Mouse (Mus musculus): ENCODE measurements around the gene Arhgef26. TPM values are rescaled to one million over a fixed set of nuclear protein-coding genes. Genes with fewer than 3 reads are reported as not detected.

Gene Arhgef26
- polyA plus RNA-seq, 1 experiment, result 2.5 TPM

DNA sequence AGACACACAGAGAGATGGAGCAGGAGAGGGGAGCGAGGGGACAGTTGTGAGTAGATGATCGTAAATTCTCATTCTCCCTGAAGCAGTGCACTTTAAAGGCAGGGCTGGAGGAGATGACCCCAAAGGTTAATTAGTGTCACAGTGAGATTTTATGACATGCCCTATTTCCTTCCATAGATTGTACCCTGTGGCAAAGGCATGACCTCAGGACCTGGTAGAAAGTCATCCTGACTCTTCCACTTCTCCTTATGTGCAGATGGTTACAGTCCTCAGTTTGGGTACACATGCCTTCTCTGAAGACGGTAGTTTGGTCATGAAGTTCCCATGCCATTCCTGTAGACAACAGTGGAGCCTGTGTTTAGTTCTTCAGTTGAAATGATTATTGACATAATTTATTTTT lies 42.3 kb downstream of the Arhgef26 start:
- no peak for DNase-seq (ENCODE audit: low read depth)

DNA sequence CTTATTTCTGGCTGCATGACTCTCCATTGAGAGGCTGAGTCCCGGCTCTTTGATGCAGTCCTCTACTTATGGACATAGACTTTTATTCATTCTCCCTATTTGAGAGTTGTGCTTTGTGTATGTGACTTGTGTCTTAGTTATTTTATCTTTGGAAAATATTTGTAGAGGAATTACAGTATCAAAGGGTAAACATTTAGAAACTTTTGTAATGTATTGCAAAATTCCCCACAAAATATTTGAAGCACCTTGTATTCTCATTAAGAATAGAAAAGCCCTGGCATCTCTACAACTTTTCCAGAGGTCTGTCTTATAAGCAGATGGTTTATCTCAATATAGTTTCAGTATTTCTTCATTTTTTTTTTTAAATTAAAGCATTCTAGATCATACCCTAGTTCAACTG lies 44.7 kb downstream of the Arhgef26 start:
- no peak for DNase-seq (ENCODE audit: low read depth)

DNA sequence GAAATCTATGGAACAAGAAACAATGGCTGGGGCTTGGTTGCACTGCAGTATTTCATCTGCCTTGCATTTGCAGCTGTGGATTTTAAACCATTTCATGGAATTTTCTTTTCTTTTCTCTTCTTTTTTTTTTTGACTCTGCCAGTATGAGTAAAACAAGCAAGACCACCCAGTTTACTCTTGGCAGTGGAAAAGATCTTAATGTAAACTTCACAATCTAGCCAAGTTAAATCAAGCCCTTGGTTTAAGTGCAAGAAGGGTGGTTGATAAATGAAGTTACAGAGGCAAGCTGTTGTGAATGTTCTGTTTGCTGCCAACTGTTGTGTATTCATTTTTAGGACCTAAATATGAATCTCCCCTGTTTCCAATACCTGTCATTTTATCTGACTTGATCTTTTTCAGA lies 54.5 kb downstream of the Arhgef26 start:
- no peak for DNase-seq (ENCODE audit: low read depth)

DNA sequence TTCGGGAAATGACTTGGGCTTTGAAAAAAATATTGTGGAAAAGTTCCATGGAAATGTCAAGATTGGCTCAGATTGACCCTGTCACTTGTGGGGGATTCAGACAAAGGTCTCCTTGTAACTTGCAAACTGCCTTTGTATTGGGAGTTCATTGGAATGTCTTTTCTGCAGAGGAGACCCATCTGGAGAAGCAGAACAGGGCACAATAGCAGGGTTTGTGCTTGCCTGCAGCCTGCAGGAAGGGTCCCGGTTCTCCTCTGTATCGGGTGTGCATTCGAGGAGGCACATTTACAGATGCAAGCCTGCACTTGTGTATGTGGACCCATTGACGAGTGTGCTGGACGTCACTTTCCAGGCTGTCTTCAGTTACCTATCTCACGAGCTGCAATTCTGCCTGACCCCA lies 56.1 kb downstream of the Arhgef26 start:
- no peak for DNase-seq (ENCODE audit: low read depth)

DNA sequence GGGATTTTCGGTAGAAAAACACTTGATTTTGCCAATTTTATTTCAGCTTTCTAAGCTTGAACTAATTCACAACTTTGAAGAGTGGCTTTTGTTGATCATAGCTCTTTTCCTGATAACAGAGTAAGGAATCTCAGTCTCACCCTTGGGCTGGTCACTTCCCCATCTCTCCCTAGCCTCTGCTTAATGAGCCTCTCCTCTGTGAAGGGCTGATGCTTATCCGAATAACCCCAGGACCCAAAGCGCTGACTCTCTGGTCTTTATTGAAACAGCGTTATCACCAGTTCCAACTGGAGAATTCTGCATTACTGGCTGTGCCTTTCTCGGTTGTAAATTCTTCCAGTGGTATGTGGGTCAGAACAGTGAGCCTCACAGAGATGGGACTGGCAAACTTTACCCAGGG lies 57.2 kb downstream of the Arhgef26 start:
- no peak for DNase-seq (ENCODE audit: low read depth)

DNA sequence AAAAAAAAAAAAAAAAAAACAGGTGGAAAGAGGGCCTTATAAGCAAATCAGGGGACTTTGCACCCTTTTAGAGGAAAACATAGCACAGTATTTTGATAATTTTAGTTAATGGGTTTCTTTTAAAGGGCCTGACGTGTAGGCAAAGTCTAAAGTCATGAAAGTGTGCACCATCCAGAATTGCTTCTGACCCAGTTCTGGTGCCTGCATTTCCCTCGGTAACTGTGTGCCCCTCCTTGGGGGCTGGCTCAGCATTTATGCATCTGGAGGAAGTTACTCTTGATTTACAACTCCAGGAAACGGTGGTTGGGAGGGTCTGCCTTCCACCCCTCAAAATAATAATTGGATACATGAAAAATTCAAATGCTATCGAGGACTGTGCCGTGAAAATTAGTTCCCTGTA lies 58.0 kb downstream of the Arhgef26 start:
- DNase-seq (ENCODE audit: low read depth), result no peak

DNA sequence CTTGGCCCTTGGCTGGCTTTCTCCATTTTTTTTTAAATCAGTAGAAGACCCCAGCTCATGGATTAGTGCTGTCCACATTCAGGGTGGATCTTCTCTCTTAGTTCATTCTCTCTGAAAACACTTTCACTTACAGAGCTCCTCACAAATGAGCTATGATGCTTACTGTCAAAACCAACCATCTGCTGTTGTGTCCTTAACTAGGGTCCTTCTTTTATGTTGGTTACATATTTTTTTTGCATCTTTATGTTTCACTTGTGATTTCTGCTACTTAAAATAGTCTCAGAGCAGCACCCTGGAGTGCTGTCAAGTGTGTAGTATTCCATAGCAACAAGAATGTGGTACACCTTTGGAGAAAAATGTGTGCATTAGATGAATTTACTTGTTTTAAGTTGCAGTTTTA lies 60.0 kb downstream of the Arhgef26 start:
- DNase-seq (ENCODE audit: low read depth), result no peak

DNA sequence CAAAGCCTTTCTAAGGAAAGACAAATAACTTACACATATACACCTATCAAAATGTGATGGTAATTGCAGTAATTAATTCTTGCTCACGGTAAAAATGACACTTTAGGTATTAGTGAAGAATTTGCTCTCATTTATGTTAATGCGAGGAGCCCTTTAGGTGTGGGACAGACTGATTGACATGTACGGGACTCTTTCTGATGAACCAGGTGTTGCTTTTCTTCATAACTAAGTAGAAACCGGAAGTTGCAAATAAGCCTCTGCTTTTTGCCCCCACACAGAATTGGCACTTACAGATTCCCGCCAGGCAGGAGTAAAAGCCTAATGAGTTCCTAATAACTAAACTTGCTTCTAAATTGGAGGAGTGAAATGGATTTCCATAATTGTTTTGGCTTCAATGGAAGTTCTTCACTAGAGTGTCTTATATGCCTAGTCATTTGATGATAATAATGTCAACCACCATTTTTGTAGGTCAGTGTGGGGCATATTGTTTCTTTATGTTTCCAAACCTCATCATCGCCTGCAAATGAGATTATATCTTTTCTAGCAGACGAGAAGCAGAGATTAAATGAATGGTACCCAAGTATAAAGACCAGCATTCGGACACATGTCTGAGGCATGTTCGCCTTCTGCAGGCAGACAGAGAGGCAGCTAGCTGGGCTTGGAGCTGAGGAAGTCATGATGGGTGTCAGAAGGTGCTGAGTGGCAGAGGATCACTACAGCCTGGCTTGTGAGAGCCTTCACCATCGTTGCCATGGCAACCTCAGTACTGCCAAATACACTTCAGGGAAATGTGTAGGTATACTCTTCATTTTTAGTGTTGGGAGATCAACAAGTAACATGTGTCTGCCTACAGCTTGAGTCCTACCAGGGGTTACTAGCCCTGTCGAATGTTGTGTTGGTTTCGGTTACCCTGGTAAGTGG lies 61.9 kb downstream of the Arhgef26 start:
- DNase-seq (ENCODE audit: low read depth), result no peak

DNA sequence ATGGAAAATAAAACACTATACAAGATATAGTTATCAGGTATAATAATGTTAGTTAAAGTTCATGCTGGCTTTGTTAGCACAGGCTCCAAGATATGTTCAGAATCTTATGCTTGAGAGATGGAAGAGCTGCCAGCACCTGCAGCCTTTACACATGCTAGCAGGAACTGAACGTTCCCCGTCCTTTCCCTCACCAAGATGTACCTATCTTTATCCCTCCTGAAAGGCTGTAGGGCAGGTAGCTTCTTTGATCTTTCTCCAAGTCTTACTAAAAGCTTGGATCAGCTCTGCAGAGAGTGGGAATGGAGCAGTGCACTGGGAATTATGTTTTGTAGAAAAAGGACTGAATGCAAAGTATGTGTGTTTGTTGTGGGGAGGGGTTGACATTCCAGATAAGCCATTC lies 64.3 kb downstream of the Arhgef26 start:
- peak; percentile 59 for DNase-seq (ENCODE audit: low read depth)

DNA sequence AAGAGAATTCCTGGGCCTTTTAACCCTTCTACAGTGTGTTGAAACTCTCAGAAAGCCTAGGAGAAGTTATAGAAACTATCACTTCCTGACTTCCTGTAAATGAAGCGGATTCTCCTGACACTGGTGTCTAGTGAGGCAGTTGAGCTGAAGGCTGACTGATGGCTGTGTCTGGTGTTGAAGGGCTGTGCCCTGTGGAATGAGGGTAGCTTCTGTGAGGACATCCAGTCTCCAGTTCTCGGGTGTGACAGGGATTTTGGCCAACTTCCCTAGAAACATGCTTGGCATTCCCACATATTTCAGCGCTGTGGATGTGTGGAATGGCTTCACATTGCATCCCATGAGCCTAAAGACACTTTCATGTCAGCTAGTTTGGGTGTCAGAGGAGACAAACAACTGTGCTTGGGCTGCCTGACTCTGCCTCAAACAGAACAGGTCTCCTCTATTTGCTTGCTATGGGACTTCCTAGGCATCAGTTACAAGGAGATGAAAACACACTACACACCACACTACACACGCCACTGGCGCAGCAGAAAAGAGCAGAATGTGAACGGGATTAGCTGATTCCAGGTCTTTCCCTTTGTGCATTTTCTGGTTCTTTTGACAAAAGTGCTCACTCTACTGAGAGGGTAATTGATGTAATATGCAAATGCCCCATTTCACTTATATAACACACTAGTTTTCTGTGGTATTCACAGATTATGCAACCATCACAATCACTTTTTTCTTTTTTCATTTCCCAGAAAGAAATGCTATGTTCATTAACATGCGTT lies 66.5 kb downstream of the Arhgef26 start:
- no peak for DNase-seq (ENCODE audit: low read depth)

DNA sequence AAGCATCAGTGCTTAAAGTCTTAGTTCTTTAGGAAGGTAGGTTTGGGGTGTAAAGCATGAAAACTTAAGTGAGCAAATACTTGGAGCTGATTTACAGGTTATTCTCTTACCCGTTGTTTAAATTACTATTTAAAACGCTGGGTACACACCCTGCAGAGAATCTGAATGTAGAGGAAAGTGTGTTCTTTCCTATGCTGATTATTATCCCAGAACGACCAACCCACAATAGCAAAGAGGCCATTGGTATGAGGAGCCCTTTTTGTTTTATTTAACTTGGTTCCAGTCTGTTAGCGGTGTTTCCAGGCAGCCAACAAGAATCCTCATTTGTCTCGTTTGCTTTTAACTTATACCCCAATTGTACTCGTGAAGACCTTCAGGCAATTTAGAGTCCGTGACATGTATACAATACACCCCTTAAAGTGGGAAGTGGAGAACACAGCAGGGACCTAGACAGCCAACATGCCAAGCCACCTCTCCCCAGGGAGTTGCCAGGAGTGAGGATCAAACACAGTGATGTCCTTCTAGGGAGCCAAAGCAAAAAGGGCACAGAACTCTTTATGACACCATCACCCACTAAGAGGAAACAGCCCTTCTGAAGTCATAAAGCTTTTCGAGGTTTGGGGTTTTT lies 71.5 kb downstream of the Arhgef26 start:
- DNase-seq (ENCODE audit: low read depth), result no peak

DNA sequence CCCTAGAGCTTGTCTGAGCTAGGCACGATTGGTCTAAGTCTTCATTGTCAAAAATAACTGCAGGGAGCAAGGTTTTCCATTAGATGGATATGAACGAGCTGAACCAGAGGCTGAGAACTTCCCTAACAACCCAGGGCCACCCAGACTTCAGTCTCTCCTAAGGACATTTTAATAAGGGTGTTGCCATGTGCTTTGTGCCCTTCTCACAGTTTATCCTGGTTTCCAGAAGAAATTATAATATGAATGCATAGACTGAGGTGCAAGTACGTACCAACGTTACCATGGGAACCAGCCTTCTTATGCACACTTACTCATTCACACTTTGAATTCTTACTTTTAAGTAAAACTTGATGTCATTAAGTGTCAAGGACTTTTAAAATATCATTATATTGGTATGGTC lies 72.3 kb downstream of the Arhgef26 start:
- DNase-seq (ENCODE audit: low read depth), result no peak

DNA sequence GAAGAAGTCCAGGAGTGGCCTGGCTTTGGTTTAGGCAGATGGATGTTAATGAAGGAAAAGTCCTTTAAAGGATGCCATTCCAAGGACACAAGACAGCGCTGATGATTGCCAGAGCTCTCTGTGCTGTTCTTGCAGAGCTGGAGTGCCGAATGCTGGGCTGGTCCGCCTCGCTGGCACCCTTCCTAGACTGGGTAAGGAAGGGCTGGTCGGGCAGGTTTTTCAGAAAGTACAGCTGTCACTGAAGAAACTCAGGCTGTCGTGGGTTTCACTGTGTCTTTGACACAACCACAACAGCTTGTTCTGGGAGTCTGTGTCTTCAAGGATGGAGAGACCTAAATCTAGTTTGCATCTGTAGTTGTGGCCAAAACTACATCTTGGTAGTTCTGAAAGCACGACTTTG lies 74.6 kb downstream of the Arhgef26 start:
- peak; percentile 41 for DNase-seq (ENCODE audit: low read depth)

DNA sequence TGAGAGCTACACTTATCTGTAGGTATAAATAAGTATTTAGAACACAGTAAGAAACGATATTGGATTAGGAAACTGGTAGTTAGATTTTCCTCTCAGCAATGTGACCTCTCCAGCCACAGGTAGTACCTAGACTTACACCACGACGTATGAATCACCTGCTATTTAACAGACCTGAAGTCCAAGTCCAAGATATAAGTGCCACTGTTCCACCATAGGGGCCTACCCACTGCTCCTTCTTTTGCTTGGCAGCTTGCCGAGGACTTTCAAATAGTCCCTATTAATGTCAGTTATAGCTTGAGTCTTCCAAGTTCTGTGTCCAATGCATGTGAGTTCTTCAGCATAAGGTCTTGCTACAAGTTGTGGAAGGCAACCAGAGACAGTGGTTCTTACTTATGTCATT lies 76.8 kb downstream of the Arhgef26 start:
- DNase-seq (ENCODE audit: low read depth), result no peak

DNA sequence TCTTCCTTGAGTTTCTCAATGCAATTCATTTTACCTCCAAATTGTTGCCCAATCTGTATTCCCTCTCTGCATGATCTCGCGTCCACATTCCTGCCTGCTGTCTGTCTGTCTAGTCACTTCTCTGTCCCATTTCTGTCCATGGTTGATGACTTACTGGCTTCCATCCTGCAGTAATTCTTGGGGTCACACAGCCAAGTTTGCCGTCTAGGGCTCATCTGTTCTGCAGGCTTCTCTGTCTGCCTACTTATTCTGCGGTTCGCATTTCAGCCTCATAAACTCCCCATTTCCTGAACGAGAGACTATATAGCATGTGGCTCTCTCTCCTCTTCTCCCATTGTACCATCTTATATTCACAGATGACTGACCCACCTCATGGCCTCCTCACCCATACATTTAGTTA lies 79.3 kb downstream of the Arhgef26 start:
- no peak for DNase-seq (ENCODE audit: low read depth)

DNA sequence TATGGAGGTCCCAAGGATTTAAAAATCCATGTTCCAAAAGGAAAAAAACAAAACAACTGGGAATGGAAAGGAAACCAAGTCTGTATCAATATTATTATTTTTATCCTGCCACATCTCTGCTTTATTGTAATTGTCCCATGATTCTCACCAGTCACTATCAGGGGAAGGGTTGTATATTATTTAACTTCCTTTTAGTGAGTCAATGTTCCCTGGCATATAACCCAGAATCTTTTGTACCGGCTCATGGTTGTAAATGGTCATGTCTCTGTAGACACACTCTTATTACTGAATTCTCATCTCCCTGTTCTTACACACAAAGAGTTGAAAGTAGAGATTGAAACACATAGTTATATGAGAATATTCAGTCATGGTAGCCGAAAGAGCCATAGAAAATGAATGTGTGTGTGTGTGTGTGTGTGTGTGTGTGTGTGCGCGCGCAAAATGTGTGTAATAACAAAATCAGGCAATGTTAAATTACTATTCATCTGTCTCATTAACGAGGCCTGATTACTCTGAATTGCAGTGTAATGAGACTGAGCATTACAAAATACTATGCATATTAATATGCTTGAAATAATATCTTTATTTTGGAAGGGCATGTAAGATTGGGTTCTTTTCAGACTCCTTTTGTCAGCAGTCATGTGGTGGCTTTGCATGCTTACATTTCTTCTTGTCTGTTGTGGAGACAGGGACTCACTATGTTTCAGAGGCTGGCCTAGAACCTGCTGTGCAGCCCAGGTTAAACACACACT lies 80.4 kb downstream of the Arhgef26 start:
- no peak for DNase-seq (ENCODE audit: low read depth)

DNA sequence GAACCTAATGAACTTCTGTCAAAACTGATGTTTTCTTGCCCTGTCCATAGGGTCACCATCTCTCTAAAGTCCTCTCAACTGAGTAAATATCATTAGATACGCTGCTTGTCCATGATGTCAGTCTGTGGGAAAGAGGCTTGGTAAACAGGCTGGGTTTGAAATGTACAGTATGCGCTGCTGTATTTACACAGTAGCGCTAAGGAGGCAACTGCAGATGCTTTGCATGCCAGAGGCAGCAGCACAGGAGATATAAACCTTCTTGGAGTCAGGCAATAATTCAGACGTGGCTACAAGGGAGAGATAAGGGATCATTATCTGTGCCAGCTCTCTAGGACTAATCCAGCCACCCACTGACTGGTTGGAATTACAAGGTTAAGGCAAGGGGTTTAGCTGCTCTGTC lies 95.5 kb downstream of the Arhgef26 start:
- DNase-seq (ENCODE audit: low read depth), result no peak

DNA sequence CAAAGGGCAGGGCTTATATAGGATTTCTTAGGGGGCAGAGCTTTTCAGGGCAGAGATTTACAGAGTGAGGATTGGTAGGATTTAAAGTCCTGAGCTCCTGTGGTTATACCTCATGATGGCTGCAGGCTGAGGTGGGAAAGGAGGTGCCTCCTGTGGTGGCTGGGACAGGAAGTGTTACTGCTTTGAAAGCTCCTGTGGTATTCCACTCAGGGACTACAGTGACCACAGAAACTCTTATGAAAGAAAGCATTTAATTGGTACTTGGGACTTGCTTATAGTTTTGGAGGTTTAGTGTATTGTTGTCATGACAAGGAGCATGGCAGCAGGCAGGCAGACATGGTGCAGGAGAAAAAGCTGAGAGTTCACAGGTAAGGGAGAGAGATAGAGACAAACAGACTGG lies 97.8 kb downstream of the Arhgef26 start:
- DNase-seq (ENCODE audit: low read depth), result no peak

DNA sequence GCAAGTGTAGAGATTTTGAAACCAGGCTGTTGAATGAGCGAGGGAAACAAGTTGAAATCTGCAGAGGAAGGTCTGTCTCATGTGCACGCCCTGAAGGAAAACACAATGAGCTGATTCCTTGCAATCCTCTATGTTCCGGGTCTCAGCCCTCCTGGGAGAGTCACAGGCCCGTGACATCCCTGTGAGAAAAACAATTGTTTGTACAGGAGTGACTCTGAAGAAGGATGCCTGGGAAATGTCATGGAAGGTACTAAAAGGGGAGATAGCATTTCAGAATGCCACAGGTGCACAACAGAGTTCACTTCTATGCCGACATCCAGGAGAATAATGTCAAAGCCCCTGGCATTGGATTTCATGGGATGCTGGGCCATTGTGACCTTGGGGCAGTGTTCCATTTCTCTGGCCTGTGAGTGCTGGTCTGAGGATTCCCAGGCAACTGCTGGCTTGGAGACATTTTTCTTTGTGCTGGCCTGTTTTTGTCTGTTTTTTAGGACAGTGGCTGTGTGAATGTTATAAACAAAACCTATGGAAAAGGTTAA lies 102.4 kb downstream of the Arhgef26 start:
- DNase-seq (ENCODE audit: low read depth), result no peak

DNA sequence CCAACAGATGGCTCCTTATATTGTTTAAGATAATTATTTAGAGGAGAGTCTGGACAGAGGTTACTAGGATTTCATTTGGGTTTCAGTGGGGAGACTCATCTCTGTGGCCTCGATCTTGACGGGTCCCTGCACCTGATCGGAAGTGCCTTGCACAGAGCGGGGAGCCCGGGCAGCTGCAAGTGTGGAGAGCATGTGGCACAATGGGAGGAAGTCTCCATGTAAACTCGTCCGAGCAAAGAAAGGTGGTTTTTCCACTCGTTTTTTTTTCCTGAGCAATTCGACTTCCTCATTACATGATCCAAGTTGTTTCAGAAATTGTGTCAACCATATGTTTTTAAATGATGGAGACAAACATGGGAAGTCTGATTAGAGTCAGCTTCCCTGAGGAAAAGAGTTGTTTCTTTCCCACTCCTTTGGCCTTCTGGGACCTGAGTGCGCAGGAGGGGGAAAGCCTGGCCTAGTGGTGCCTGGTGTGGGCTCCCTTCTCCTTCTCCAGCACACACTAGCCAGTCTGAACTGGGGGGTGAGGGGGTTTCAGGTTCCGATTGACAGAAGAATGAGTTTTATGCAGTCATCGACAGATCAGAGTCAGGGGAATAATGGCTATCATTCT lies 105.5 kb downstream of the Arhgef26 start:
- no peak for DNase-seq (ENCODE audit: low read depth)

DNA sequence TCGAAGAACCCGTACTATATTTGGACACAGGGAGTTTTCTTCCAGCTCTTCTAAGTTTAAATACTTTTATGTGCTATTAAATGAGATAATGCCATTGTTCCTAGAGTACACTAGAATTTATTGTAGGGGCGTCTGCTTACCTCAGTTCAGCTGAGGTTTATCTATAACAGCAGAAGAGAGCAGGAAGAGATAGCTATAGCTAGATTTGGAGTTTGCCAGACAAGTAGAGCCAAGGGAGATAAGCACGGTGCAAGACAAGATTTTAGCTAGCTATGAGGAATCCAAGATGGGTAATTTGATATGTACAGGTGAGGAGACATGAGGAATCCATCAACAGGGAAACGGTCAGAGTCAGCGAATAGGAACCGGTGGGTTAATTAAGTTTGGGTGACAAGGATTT lies 108.1 kb downstream of the Arhgef26 start:
- no peak for DNase-seq (ENCODE audit: low read depth)
